Mouse (Mus musculus): ENCODE results near the gene H2-DMb1.
A peak's percentile ranks its signal among the peaks of the same experiment; 100 is the strongest.

H2-DMb1 gene

DNA sequence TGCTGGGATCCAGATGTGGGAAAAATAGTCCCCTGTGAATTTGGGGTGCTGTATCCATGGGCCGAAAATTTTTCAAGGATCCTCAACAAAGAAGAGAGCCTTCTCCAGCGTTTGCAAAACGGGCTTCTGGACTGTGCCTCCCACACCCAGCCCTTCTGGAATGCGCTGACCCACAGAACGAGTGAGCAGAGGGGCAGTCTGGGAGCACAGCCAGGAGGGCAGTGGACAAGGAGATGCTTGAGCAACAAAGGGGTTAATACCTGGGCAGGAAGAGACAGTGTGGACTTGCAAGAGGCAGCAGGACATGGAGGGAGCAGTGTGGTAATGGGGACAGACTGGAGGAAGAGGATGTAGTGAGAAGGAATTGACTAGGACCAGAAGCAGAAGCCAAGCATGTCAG, 2.7 kb downstream of the H2-DMb1 start:
- DNase-seq: no peak

DNA sequence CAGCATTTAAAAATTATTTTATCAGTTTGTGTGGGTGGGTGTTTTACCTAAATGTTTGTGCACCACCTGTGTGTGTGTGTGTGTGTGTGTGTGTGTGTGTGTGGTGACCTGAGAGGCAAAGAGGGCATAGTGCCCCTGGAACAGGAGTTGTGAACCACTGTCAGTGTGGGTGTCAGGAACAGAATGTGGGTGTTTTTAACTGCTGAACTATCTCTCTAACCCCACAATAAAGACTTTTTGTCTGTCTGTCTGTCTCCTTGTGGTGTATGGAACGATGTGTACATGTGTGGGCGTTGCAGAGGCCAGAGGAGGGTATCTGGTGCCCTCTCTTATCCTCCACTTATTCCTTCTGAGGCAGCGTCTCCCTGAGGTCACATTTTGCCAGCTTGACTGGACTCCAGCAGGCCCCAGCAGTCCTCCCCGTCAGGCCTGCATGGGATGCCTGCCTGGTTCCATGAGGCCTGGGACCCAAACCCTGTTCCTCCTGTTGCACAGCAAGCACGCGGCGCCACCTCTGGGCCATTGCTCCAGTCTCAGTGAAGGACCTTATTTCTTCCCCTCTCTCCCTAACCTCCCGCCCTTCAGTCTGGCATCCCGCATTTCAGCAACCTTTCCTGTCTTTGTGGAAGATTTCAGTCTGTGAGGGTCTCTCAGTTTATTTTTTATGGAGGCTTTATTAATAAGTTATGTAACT, 11.5 kb downstream of the H2-DMb1 start:
- no peak for DNase-seq

DNA sequence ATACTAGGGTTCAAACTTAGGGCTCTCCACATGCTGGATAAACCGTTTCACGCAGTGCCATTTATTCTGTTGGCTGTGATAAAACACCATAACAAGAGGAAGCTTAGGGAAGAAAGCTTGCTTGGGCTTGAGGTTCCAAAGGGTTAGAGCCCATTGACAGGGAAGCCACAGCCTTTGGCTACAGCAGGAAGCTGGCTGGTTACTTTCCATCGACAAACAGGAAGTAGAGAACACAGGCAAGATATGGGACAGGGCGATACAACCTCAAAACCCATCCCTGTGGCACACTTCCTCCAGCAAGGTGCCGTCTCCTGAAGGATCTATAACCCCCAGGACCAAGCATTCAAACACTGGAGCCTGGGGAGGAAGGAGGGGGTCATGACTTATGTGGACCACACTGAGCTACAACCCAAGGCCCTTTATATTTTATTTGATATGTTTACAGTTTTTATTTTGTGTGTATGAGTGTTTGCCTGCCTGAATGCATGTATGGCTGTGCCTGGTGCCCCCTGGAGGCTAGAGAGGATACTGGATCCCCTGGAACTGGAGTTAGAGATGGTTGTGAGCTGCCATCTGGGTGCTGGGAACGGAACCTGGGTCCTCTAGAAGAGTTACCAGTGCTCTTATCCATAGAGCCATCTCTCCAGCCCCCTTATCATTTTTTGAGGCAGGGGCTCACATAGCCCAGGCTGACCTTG, 12.3 kb downstream of the H2-DMb1 start:
- DNase-seq: no peak

DNA sequence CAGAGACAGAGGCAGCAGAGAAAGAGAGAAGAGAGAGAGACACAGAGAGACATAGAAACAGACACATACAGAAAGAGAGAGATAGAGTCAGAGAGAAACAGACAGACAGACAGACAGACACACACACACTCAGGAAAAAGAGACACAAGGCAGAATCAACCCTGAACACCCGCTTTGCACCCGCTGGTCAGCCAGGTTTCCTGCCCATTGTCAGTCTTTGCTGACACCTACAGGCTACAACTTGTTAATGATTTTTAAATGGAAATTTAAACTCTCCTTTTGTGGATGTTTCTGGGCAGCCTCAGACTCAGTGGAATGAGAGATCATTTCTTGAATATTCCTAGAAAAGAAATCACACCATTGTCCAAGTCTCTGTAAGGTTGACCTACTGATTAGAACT, 16.4 kb downstream of the H2-DMb1 start:
- no peak for DNase-seq

DNA sequence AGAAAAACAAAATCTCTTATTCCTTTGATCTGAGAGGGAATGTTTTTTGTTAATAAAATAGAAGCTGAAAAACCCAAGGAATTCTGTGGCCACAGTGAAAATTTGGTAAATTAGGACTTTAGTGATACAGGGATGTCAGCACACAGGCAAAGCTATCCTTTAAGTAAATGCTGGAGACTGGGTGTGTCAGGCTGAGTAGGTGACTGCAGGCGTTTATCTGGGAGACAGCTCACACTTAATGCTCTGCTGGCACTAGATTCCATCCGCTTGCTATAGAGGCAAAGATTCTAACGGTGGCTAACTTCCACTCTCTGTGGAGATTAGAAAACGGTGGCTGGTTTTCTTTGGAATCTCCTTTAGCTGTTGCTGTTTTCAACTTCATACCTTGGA, 17.6 kb downstream of the H2-DMb1 start:
- DNase-seq: no peak

DNA sequence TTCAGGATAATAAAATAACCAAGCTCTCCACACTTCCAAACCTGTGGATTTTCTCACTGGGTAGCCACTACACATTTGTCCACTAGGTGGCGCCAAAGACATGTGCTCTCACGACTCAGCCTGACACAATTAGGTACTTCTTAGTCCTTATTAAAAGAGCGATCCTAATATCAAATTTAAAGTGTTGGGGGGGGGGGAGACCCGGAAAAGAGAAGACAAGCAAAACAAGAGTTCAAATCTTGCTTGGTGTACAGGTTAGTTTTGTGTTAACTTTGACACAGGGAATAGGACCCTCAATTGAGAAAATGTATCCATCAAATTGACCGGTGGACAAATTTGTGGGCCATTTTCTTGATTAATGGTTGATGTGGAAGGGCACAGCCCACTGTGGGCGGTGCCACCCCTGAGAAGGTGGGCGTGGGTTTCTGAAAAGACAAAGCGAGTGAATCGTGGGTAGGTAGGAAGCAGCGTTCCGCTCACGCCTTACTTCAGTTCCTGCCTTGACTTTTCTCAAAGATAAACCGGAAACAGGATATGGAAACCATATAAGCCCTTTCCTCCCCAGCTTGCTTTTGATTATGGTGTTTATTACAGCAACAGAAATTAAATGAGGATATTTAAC, 18.1 kb downstream of the H2-DMb1 start:
- DNase-seq: peak; percentile 61

DNA sequence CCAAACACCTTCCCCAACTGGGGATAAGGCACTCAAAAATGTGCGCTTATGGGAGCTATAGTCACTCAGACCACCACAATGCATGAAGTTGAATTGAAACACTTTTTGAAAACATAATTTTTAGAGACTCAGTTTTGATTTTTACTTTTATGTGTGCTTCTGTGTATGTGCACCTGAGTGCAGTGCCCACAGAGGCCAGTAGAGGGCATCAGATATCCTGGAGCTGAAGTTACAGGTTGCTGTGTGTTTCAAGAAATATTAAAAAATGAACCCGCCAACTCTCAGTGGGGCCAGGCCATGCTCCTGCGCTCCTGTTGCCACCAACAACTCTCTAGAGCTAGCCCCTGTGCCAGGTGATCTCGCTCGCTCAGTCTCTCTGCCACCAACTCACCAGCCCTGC, 19.7 kb downstream of the H2-DMb1 start:
- DNase-seq: no peak

DNA sequence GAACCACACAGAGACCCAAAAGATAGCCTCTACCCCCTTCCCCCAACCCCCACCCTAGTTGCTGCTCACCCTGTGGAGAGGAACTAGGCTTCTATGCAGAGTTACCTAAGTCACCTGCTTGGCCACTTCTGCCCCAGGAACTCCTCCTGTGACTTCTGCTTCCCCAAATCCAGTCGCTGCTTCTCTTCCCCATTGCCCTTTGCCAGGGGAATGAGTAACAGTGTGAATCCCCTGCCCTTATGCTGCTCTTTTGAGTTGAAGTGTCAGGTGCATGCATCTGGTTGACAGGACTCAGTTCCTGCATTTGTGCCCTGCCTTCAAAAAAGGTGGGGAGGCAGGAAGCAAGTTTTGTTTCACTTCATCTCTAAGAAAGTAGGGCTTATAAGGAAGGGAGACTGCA, 21.2 kb downstream of the H2-DMb1 start:
- DNase-seq: no peak

DNA sequence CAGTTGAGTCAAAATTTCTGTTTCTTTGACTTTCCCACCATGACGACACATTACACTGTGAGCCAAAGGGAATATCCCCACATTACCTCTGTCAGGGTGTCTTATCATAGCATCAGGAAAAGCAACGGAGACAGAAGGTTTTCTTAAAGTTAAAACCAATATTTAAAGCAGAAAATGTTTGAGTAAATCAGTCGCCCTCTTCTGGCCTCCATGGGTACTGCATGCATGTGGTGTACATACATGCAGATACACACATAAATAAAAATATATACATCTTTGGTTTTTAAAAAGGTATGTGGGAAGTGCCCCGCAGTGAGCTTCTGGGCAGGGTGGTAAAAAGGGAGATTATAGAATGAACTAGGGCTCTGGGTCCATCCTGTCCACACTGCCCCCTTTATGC, 24.3 kb downstream of the H2-DMb1 start:
- no peak for DNase-seq

DNA sequence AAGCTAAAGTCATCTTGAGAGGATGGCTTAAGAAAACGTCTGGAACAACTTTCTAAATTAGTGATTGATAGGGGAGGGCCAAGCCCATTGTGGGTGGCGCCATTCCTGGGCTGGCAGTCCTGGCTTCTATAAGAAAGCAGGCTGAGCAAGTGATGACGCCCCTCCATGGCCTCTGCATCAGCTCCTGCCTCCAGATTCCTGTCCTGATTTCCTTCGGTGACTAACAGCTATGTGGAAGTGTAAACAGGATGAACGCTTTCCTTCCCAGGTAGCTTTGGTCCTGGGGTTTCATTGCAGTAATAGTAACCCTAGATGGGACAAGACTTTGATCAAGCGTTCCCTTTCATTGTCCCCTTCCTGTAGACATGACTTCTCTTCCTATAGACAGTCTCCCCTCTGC, 26.1 kb downstream of the H2-DMb1 start:
- no peak for DNase-seq

DNA sequence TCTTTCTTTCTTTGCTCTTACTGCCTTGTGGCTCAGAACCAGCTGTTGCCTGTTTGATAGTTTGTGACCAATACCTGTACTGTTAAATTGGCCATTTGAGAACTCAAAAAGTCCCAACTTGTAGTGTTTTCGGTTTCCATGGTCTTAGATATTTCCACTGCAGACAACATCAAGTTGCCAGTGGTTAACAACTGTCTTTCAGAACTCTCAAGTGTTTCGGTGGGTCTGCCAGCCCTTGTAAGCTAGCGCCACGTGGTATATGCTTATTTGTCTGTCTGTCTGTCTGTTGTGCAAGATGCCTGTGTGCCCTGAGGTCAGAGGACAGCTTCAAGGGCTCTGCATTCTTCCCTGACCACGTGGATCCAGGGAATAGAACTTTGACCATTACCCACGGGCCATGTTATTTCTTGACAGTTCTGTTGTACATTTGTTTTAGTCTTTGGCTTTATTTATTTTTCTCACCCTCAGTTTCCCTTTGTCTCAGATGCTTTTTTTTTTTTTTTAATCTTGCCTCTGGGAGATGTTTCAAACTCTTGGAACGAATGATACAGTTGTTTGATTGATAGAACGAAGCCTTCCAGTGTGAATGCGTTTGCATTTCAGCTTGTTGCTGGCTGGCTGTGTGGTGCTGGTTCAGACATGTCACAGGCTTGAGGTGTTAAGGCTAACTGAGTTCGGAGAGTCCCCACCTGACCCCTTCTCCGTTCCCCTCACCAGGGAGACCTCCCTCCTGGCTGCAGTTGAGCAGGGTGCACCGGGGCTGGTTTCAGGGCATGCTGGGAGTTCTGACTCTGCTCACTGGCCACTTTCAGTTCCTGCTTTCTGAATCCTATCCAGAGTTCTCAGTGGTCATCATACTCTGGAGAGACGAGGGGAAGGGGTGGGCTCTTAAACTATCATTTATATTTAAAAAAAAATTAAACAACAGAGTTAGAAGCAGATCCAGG, 27.3 kb downstream of the H2-DMb1 start:
- DNase-seq: no peak

DNA sequence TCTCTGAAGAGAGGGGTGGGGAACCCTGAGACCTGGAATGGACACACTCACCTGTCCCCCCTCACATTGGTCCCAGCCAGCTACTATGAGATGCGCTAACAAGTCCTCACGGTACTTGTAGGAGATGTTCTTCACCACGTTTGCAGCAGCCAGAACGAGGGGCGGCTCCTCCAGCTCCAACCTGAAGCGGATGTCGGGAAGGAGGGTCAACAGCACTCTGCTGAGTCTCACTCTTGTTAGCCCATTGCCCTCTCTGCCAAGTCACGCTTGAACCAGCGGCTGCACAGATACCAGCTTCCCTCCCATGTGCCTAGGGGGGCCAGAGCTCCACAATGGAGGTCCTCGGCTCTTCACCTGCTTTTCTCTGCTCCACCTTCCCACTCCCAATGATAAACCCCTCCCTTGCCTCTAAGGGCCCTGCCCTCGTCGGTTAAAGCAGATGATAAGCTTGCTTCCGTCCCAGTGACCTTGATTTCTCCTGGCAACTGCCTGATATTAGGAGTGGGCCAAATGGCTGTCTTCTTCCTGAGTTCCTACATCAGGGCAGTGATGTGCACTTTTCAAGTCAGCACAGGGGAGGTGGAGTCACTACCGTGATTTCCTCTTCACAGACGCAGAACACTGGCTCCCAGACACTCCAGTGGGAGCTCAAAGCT, 30.8 kb downstream of the H2-DMb1 start:
- DNase-seq: no peak

DNA sequence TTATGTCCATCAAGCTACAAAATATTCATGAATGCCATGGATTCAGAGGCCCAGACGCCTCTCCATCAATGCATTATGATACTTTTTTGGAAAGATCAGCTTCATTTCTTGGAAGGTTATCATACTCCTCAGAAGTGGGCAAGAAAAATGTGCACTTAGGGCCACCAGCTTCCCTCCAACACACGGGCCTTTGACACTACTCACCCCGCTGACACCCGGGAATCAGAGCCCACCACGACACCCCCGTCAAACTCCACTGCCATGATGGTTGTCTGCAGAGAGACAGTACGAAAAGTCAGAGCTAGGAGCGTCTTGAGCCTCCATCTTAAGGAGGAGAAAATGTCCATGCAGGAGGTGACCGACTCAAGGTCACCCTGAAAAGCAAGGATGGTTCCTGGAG, 32.7 kb downstream of the H2-DMb1 start:
- DNase-seq: no peak

DNA sequence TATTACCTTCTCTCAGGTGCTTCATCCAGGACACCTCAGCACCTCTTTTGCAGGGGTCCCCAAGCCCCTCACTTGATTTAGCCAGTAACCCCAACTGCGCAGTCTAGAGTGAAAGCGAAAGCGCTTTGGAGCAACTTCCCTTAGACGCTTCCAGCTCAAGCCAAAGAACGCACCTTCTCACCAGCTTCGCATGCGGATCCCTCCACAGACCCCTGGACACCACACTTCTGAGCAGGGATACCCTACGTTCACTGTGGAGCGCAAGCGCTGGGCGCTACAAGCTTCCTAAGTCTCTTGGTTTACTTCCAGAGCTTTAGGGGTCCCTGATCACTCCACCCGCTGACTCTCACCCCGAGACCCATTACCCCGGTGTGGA, 34.0 kb downstream of the H2-DMb1 start:
- DNase-seq: no peak

DNA sequence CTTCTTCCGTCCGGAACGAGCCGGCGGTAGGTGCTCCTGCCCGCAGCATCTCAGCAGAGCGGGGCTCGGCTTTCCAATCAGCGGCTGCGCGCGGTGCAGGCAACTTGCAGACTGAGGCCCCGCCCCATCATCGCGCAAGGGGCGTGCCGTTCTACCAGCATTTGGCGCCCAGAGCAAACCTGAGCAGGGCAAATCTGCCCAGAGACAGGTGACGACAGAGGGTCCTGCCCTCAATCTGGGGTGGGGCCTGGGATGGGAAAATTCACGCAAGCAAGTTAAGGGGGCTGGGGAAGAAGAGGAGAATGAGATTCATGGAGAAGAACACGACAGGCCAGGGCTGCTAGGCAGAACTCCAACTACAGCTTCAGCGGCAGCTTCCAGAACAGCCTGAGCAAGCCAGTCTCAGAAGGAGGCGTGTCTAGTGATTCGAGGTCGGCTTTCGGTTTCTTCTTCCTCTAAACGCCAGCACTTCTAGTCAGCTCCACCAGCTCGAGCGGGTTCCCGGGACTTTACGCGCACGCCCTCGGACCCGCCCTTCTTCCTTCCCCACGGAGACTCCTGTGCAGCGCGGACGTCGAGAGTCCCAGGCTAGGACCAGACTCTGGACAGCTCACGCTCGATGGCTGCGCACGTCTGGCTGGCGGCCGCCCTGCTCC, 34.5 kb downstream of the H2-DMb1 start, which contains the start of the genes Tap1 and Psmb9:
Tap1 (plus strand) TSS at position 293 of the 656 bp plus-strand sequence.
Psmb9 (minus strand) TSS at position 504 of the 656 bp plus-strand sequence.
- peak; percentile 76 for DNase-seq

DNA sequence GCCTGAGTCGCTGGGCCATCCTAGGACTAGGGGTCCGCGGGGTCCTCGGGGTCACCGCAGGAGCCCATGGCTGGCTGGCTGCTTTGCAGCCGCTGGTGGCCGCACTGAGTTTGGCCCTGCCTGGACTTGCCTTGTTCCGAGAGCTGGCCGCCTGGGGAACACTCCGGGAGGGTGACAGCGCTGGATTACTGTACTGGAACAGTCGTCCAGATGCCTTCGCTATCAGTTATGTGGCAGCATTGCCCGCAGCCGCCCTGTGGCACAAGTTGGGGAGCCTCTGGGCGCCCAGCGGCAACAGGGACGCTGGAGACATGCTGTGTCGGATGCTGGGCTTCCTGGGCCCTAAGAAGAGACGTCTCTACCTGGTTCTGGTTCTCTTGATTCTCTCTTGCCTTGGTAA, 35.1 kb downstream of the H2-DMb1 start:
- DNase-seq: no peak

DNA sequence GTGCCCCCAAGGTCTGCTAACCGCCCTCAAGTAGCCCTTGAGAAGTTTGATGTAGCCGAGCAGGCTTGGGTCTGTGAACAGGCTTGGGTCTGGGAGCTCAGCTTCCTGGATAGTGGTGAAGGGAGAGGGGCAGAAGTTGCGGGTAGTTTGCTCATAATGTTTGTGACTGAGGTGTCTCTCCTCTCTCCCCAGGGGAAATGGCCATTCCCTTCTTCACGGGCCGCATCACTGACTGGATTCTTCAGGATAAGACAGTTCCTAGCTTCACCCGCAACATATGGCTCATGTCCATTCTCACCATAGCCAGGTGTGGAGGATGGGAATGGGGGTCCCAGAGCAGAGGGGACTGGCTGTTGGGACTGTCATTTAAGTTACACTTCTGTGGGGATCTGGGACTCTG, 36.1 kb downstream of the H2-DMb1 start:
- DNase-seq: no peak

DNA sequence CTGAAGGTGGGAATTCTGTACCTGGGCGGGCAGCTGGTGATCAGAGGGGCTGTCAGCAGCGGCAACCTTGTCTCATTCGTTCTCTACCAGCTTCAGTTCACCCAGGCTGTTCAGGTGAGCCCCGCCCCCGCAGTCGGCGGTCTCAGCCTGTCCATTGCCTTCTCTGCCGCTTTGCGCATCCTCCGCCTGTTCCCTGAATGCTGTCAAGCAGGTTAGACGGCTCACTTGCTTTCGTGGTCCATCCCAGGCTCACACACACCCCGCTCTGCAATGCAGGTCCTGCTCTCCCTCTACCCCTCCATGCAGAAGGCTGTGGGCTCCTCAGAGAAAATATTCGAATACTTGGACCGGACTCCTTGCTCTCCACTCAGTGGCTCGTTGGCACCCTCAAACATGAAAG, 40.0 kb downstream of the H2-DMb1 start:
- no peak for DNase-seq

DNA sequence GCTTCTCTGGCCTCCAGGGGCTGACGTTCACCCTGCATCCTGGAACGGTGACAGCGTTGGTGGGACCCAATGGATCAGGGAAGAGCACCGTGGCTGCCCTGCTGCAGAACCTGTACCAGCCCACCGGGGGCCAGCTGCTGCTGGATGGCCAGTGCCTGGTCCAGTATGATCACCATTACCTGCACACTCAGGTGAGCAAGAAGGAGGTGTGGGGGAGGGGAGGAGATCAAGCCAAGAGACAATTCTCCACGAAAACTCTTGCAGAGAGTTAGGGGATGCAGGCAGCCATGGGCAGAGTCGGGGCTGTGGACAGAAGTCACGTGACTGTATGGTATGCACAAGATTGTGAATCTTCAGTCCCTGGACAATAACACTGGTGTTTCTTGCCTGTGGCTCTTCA, 40.6 kb downstream of the H2-DMb1 start:
- no peak for DNase-seq

DNA sequence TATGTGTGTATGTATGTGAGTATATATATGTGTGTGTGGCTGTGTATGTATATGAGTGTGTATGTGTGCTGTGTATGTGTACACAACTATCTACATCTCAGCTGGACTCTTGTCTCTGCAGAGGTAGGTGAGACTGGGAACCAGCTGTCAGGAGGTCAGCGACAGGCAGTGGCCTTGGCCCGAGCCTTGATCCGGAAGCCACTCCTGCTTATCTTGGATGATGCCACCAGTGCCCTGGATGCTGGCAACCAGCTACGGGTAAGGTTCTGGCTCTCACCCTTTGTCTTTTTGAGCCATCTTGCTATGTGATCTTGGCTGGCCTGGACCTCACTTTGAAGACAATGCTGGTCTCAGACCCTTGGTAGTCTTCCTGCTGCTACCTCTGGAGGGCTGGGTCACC, 41.9 kb downstream of the H2-DMb1 start:
- DNase-seq: no peak

DNA sequence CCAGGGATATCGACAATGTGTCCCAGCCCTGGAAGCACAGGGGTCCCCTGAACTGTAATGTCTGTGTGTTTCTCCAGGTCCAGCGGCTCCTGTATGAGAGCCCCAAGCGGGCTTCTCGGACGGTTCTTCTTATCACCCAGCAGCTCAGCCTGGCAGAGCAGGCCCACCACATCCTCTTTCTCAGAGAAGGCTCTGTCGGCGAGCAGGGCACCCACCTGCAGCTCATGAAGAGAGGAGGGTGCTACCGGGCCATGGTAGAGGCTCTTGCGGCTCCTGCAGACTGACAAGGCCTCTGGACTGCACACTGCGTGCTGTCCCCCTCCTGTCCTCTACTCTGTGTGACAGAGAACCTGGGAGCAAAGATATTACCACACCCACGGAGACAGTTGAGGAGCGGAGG, 43.6 kb downstream of the H2-DMb1 start:
- DNase-seq: no peak

Data from cerebellum, adult 11 months (tissue).